Mouse (Mus musculus) CD4-positive, CD25-positive, alpha-beta regulatory T cell, adult 2 months (primary cell): ENCODE measurements around the gene Gm20388.

Experiments used
- DNase-seq: peaks from one replicate; pipeline ENCODE4 v3.0.0-alpha.2; 2012; ENCODE audit warnings: low read depth, low spot score

Gm20388 gene

GRCm38 (mm10) chr8:121058081-121058480 is 1147.4 kb downstream of the Gm20388 start:
- DNase-seq = no peak

GRCm38 (mm10) chr8:121059098-121059497 is 1148.5 kb downstream of the Gm20388 start:
- DNase-seq = no peak

- no peak for DNase-seq
Observed at GRCm38 (mm10) chr8:121062521-121062920, 1151.9 kb downstream of the Gm20388 start.

- DNase-seq = no peak
Observed at GRCm38 (mm10) chr8:121063649-121064048, 1153.0 kb downstream of the Gm20388 start.

GRCm38 (mm10) chr8:121071454-121071853 is 1160.8 kb downstream of the Gm20388 start:
- DNase-seq = no peak

GRCm38 (mm10) chr8:121072406-121073130 is 1161.9 kb downstream of the Gm20388 start:
- DNase-seq = no peak

GRCm38 (mm10) chr8:121073174-121074107 is 1162.8 kb downstream of the Gm20388 start:
- DNase-seq = no peak

- DNase-seq = no peak
Observed at GRCm38 (mm10) chr8:121074108-121074847, 1163.6 kb downstream of the Gm20388 start.

- no peak for DNase-seq
Observed at GRCm38 (mm10) chr8:121074848-121075145, 1164.2 kb downstream of the Gm20388 start.

GRCm38 (mm10) chr8:121075936-121076335 is 1165.3 kb downstream of the Gm20388 start:
- DNase-seq = no peak

- no peak for DNase-seq
Observed at GRCm38 (mm10) chr8:121076555-121076954, 1165.9 kb downstream of the Gm20388 start.

- DNase-seq = no peak
Observed at GRCm38 (mm10) chr8:121078721-121079120, 1168.1 kb downstream of the Gm20388 start.

- no peak for DNase-seq
Observed at GRCm38 (mm10) chr8:121079201-121079600, 1168.6 kb downstream of the Gm20388 start.

- no peak for DNase-seq
Observed at GRCm38 (mm10) chr8:121079944-121080343, 1169.3 kb downstream of the Gm20388 start.

- no peak for DNase-seq
Observed at GRCm38 (mm10) chr8:121080361-121081090, 1169.9 kb downstream of the Gm20388 start.

GRCm38 (mm10) chr8:121081398-121081797 is 1170.8 kb downstream of the Gm20388 start:
- DNase-seq = no peak

GRCm38 (mm10) chr8:121082218-121083092 is 1171.8 kb downstream of the Gm20388 start:
- no peak for DNase-seq

- no peak for DNase-seq
Observed at GRCm38 (mm10) chr8:121083093-121083935, 1172.7 kb downstream of the Gm20388 start.

- no peak for DNase-seq
Observed at GRCm38 (mm10) chr8:121083936-121084209, 1173.2 kb downstream of the Gm20388 start.
